Mouse (Mus musculus): ENCODE data around the gene Mal. TPM values are rescaled to one million over a fixed set of nuclear protein-coding genes. Genes with fewer than 3 reads are reported as not detected.

Mal gene
- polyA plus RNA-seq, 1 experiment from 2014 or later = 0.86 TPM

- Histone ChIP-seq H3K27ac (ENCODE audit: low read depth, low read length) (peak within 1 kb of the TSS; percentile 85; the same call in 1 of the 2 replicates), H3K4me3 (ENCODE audit: low read depth, low read length) (peak within 1 kb of the TSS; percentile 86), H3K36me3 (ENCODE audit: control insufficient read depth, insufficient read depth, low read length) (no peaks in the 10 kb centered on the region), H3K27me3 (ENCODE audit: control insufficient read depth, insufficient read depth, low read length) (no peaks in the 10 kb centered on the region), H3K4me2 (replicated peaks; ENCODE audit: low read depth, low read length) (peak within 1 kb of the TSS; percentile 74), H3K4me1 (replicated peaks; ENCODE audit: control insufficient read depth, insufficient read depth, low read length) (0 out of 2 replicates have a peak, but pooled peaks cover 2% of the 10 kb centered on the region), H3K9me3 (ENCODE audit: control insufficient read depth, low read length) (no peaks in the 10 kb centered on the region), H3K9ac (ENCODE audit: low read depth, low read length) (peak within 1 kb of the TSS; percentile 92)
- DNase-seq (ENCODE audit: low spot score) (peak; percentile 90), ATAC-seq (ENCODE audit: low FRiP score) (peak; percentile 87)
- WGBS = 6% methylated on average over 39 of the region's 39 CpGs
Measured at GRCm38 (mm10) chr2:127586694-127587513, 69.6 kb downstream of the Mal start, which contains the start of the genes Zfp661 and Mrps5. Gene Zfp661, minus strand, starts transcription at chr2:127587094. Gene Mrps5, plus strand, starts transcription at chr2:127587222.

- no peaks in the 10 kb centered on the region for H3K36me3 ChIP-seq (ENCODE audit: control insufficient read depth, insufficient read depth, low read length)
- under 1% methylated on average over 24 of the region's 24 CpGs for WGBS
- H3K4me3 ChIP-seq (ENCODE audit: low read depth, low read length) = peak overlapping the region; percentile 55
- H3K27ac ChIP-seq (ENCODE audit: low read depth, low read length) = no peak overlapping the region
- H3K27me3 ChIP-seq (ENCODE audit: control insufficient read depth, insufficient read depth, low read length) = no peaks in the 10 kb centered on the region
- H3K4me2 ChIP-seq (replicated peaks; ENCODE audit: low read depth, low read length) = peak overlapping the region; percentile 78
- H3K9ac ChIP-seq (ENCODE audit: low read depth, low read length) = peak overlapping the region; percentile 72
- H3K4me1 ChIP-seq (replicated peaks; ENCODE audit: control insufficient read depth, insufficient read depth, low read length) = 0 out of 2 replicates have a peak, but pooled peaks cover 2% of the 10 kb centered on the region
- ATAC-seq (ENCODE audit: low FRiP score) (peak; percentile 84), DNase-seq (ENCODE audit: low spot score) (peak; percentile 94)
- no peaks in the 10 kb centered on the region for H3K9me3 ChIP-seq (ENCODE audit: control insufficient read depth, low read length)
Measured at GRCm38 (mm10) chr2:127584436-127584858, 72.0 kb downstream of the Mal start.

Other genes starting within 250 kb of the Mal start
- 0.32 TPM in 2 replicates for gene Gpat2, start 231.5 kb downstream of the Mal start, polyA plus RNA-seq (2014; fragmentation: Nextera tagmentation; extraction: Ambion mirVana)
- gene Fahd2a, start 212.1 kb downstream of the Mal start, polyA plus RNA-seq (2014; fragmentation: Nextera tagmentation; extraction: Ambion mirVana) = 25.7 and 27.8 TPM in 2 replicates
- 2.6 and 3.4 TPM in 2 replicates for gene Kcnip3, start 134.6 kb downstream of the Mal start, polyA plus RNA-seq (2014; fragmentation: Nextera tagmentation; extraction: Ambion mirVana)
- 0.40 and 0.86 TPM in 2 replicates for gene Prom2, start 115.2 kb downstream of the Mal start, polyA plus RNA-seq (2014; fragmentation: Nextera tagmentation; extraction: Ambion mirVana)
- gene Zfp661, start 69.6 kb downstream of the Mal start, polyA plus RNA-seq (2014; fragmentation: Nextera tagmentation; extraction: Ambion mirVana) = 7.8 and 9.5 TPM in 2 replicates
- gene Mrps5, start 69.5 kb downstream of the Mal start, polyA plus RNA-seq (2014; fragmentation: Nextera tagmentation; extraction: Ambion mirVana) = 154 and 157 TPM in 2 replicates
- gene Mall, start 73.2 kb upstream of the Mal start, polyA plus RNA-seq (2014; fragmentation: Nextera tagmentation; extraction: Ambion mirVana) = 1.4 and 1.9 TPM in 2 replicates
- gene Nphp1, start 132.2 kb upstream of the Mal start, polyA plus RNA-seq (2014; fragmentation: Nextera tagmentation; extraction: Ambion mirVana) = 23.1 and 30.3 TPM in 2 replicates
- gene Mtln, start 135.8 kb upstream of the Mal start, polyA plus RNA-seq (2014; fragmentation: Nextera tagmentation; extraction: Ambion mirVana) = 26.5 and 26.9 TPM in 2 replicates
- 33.5 and 34.8 TPM in 2 replicates for gene Bub1, start 175.2 kb upstream of the Mal start, polyA plus RNA-seq (2014; fragmentation: Nextera tagmentation; extraction: Ambion mirVana)
- 0.14 TPM in 1 of 2 replicates, not detected in the other for gene Acoxl, start 182.2 kb upstream of the Mal start, polyA plus RNA-seq (2014; fragmentation: Nextera tagmentation; extraction: Ambion mirVana)